Mouse (Mus musculus) kidney, embryonic 16.5 days (tissue): Measurements from ENCODE around the gene Dlg2. TPM values are rescaled to one million over a fixed set of nuclear protein-coding genes. Genes with fewer than 3 reads are reported as not detected.

Experiments used
- ATAC-seq: fragments of 200-750 bp; cut with Nextera tagmentation; 2 replicates; pipeline ENCODE4 v1.8.0; 2017; ENCODE audit warnings: moderate TSS enrichment; ENCODE audit not compliant: low FRiP score, low TSS enrichment
- H3K27ac ChIP-seq: fragments of 300-500 bp; sonication (generic); 2 replicates; pipeline ENCODE4 v1.5.1; 2014; ENCODE audit warnings: low read length
- H3K27me3 ChIP-seq: fragments of 300-500 bp; sonication (generic); 2 replicates; pipeline ENCODE4 v1.6.1; 2014; ENCODE audit warnings: low read length, control low read depth, mixed read lengths; ENCODE audit not compliant: insufficient read depth
- H3K36me3 ChIP-seq: fragments of 300-500 bp; sonication (generic); 2 replicates; pipeline ENCODE4 v1.6.1; 2014; ENCODE audit warnings: low read length, control low read depth, mixed read lengths; ENCODE audit not compliant: insufficient read depth
- H3K4me1 ChIP-seq: fragments of 300-500 bp; sonication (generic); 2 replicates; pipeline ENCODE4 v1.6.1; 2014; ENCODE audit warnings: low read length, control low read depth, mixed read lengths; ENCODE audit not compliant: insufficient read depth
- H3K4me2 ChIP-seq: fragments of 300-500 bp; sonication (generic); replicated peaks from 2 replicates; pipeline ENCODE4 v1.6.1; 2014; ENCODE audit warnings: low read depth, low read length
- H3K4me3 ChIP-seq: fragments of 300-500 bp; sonication (generic); 2 replicates; pipeline ENCODE4 v1.5.1; 2014; ENCODE audit warnings: mild to moderate bottlenecking, low read length
- H3K9ac ChIP-seq: fragments of 300-500 bp; sonication (generic); replicated peaks from 2 replicates; pipeline ENCODE4 v1.6.1; 2014; ENCODE audit warnings: low read length
- H3K9me3 ChIP-seq: fragments of 300-500 bp; sonication (generic); 2 replicates; pipeline ENCODE4 v1.6.1; 2016; ENCODE audit warnings: low read length, control low read depth
- WGBS: fragments of 180-500 bp; shearing (Covaris S2); extraction: QIAGEN DNeasy Blood & Tissue Kit; methylation state at CpG from one replicate; pipeline ENCODE4 v1.1.7; 2014; 5-methylcytosine and 5-hydroxymethylcytosine counted together
- polyA plus RNA-seq: library from polyadenylated mRNA; unstranded; fragments of >200 nt; fragmentation: Nextera tagmentation; extraction: Ambion mirVana; gene quantifications from 2 replicates; pipeline ENCODE4 v1.2.1, GENCODE M21; 2015

The Dlg2 gene
- polyA plus RNA-seq, 1 experiment from 2014 or later = 1.0 TPM

DNA sequence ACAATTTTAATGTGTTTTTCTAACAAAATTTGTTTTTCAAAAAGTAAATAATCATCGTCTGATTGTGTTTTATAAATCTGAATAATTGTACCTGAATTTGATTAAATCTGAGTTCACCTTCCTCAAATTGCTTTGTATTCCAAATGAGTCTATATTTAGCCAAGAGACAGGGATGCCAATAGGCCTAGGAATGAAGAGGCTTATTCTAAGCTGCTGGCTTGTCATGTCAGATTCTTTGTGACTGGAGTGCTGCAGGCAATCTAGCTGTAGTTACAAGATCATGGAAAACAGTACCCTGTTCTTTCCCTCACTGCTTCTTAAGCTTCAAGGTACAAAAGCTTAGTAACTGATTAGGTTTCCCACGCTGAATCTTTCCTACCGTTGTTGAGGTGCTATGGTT lies 811.9 kb downstream of the Dlg2 start:
- no peak for ATAC-seq
- H3K4me3 ChIP-seq = no peak overlapping the region
- 84% methylated on average over 3 of the region's 3 CpGs for WGBS
- H3K27ac ChIP-seq = no peak overlapping the region
- H3K9ac ChIP-seq = no peak overlapping the region
- H3K4me1 ChIP-seq = no peaks in the 10 kb centered on the region
- H3K27me3 ChIP-seq = no peaks in the 10 kb centered on the region
- H3K4me2 ChIP-seq = no peak overlapping the region
- no peaks in the 10 kb centered on the region for H3K36me3 ChIP-seq
- no peaks in the 10 kb centered on the region for H3K9me3 ChIP-seq

DNA sequence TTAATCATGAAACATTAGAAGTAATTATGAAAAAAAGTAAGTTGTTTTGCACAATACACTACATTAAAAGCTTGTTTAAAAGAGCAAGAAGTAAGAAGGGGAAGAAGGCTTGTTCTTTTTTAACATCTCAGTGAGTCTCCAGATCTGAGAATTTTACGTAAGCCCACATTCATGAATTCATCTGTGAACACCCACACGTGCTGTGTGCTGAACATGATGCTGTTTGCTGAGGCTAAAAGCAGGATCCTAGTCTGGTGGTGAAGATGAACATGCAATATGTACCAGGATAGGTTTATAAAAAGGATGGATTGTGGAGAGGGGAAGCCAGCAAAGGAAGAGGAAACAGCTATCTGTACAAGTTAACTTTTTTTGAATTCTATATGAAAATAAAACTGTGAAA lies 819.7 kb downstream of the Dlg2 start:
- H3K9me3 ChIP-seq = no peaks in the 10 kb centered on the region
- H3K4me2 ChIP-seq = no peak overlapping the region
- H3K27me3 ChIP-seq = no peaks in the 10 kb centered on the region
- H3K4me3 ChIP-seq = no peak overlapping the region
- H3K4me1 ChIP-seq = no peaks in the 10 kb centered on the region
- ATAC-seq = no peak
- no peaks in the 10 kb centered on the region for H3K36me3 ChIP-seq
- H3K9ac ChIP-seq = no peak overlapping the region
- H3K27ac ChIP-seq = no peak overlapping the region
- 80% methylated on average over 2 of the region's 2 CpGs for WGBS

DNA sequence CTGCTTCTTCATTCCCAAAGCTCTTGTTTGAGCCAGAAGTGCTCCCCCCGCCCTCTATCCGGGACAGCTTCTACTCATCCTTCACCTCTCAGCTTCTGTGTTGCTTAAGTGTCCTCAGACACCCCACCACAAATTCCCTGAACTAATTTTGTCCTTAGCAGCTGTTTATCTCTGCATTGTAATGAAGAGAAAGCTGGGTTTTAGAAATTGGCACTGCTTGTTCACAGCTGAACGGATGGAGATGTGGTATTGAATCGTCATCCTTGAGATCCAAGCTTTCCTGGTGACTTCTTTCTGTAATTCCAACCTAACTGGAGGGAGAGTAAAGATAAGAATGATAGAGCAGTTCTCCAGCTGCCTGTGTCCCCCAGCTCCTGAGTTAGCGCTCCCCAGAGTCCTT lies 834.7 kb downstream of the Dlg2 start:
- no peak for ATAC-seq
- H3K27ac ChIP-seq = no peak overlapping the region
- 84% methylated on average over 5 of the region's 5 CpGs for WGBS
- H3K4me3 ChIP-seq = no peak overlapping the region
- H3K9ac ChIP-seq = no peak overlapping the region
- no peaks in the 10 kb centered on the region for H3K4me1 ChIP-seq
- H3K27me3 ChIP-seq = no peaks in the 10 kb centered on the region
- no peaks in the 10 kb centered on the region for H3K9me3 ChIP-seq
- no peak overlapping the region for H3K4me2 ChIP-seq
- no peaks in the 10 kb centered on the region for H3K36me3 ChIP-seq

DNA sequence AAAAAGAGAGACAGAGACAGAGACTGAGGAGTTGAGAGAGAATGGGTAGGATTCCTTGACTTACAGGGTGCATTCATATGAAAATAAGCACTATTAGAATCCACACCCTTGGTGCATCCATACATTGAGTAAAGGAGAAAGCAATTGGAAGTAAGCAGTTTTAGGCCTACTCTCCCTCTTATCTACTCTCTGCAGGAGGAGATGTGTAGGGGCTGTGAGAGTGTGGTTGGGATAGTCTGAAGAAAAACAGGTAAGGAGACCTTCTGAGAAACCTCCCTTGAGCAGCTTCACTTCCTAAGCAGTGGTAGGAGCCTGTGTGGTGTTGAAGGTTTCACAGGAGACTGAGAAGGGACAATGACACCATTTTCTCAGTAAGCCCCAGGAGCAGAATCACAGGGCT lies 868.6 kb downstream of the Dlg2 start:
- Histone ChIP-seq H3K4me1 (no peaks in the 10 kb centered on the region), H3K27ac (no peak overlapping the region), H3K9me3 (no peaks in the 10 kb centered on the region), H3K4me2 (no peak overlapping the region), H3K4me3 (no peak overlapping the region), H3K9ac (no peak overlapping the region), H3K27me3 (no peaks in the 10 kb centered on the region), H3K36me3 (no peaks in the 10 kb centered on the region)
- no peak for ATAC-seq

GRCm38 (mm10) chr7:91369821-91370321 lies 893.4 kb downstream of the Dlg2 start:
- Histone ChIP-seq H3K4me3 (no peak overlapping the region), H3K9ac (no peak overlapping the region), H3K4me1 (no peaks in the 10 kb centered on the region), H3K9me3 (no peaks in the 10 kb centered on the region), H3K27me3 (no peaks in the 10 kb centered on the region), H3K36me3 (no peaks in the 10 kb centered on the region), H3K27ac (no peak overlapping the region), H3K4me2 (no peak overlapping the region)
- 53% methylated on average over 10 of the region's 10 CpGs for WGBS
- no peak for ATAC-seq

- ATAC-seq = no peak
- Histone ChIP-seq H3K36me3 (no peaks in the 10 kb centered on the region), H3K4me3 (no peak overlapping the region), H3K9me3 (no peaks in the 10 kb centered on the region), H3K9ac (no peak overlapping the region), H3K4me2 (no peak overlapping the region), H3K27me3 (no peaks in the 10 kb centered on the region), H3K4me1 (no peaks in the 10 kb centered on the region), H3K27ac (no peak overlapping the region)
- WGBS = 66% methylated on average over 3 of the region's 3 CpGs
Measured at GRCm38 (mm10) chr7:91382281-91382680, 905.8 kb downstream of the Dlg2 start.

DNA sequence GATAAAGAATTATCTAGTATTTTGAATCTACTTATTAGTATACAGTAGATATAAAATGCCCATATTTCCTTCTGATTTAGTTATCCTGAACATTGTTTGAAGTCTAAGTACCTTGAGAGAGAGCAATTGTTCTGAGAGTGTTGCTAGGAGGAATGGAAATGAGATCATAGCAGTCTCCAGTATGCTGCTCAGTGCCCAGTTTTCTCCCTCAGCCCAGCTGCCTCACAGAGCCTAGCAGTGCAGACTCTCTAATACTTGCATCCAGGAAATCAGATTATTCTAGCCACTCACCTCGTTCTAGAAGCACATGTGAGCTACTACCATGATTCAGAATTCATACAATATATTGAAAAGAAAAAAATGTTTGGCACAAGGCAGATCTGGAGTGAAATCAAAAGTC lies 907.4 kb downstream of the Dlg2 start:
- no peak for ATAC-seq
- no peak overlapping the region for H3K4me3 ChIP-seq
- no peaks in the 10 kb centered on the region for H3K4me1 ChIP-seq
- H3K9me3 ChIP-seq = no peaks in the 10 kb centered on the region
- no peak overlapping the region for H3K27ac ChIP-seq
- 41% methylated on average over 1 of the region's 1 CpGs for WGBS
- no peak overlapping the region for H3K4me2 ChIP-seq
- no peaks in the 10 kb centered on the region for H3K36me3 ChIP-seq
- H3K9ac ChIP-seq = no peak overlapping the region
- H3K27me3 ChIP-seq = no peaks in the 10 kb centered on the region

DNA sequence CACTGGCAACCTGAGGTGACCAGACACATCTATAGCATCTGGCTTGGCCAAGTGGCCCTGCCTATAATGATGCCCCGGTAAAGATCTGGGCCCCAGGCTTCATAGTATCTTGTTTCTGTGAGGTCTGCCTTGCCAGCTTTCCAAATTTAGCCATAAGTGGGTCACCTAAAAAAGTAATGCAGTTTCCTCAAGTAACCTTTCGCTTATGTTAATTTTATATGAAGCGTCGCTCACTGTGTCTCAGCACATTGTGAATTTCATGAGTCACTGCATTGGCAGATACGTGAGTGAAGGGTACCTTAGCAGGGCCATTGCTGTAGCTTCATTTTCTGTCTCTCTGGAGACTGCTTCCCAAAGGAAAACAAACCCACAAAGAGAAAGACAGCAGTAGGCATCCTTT lies 912.8 kb downstream of the Dlg2 start:
- WGBS = 83% methylated on average over 5 of the region's 5 CpGs
- no peak overlapping the region for H3K27ac ChIP-seq
- H3K4me1 ChIP-seq = no peaks in the 10 kb centered on the region
- H3K4me2 ChIP-seq = no peak overlapping the region
- H3K36me3 ChIP-seq = no peaks in the 10 kb centered on the region
- no peak for ATAC-seq
- H3K27me3 ChIP-seq = no peaks in the 10 kb centered on the region
- no peak overlapping the region for H3K4me3 ChIP-seq
- H3K9ac ChIP-seq = no peak overlapping the region
- H3K9me3 ChIP-seq = no peaks in the 10 kb centered on the region

DNA sequence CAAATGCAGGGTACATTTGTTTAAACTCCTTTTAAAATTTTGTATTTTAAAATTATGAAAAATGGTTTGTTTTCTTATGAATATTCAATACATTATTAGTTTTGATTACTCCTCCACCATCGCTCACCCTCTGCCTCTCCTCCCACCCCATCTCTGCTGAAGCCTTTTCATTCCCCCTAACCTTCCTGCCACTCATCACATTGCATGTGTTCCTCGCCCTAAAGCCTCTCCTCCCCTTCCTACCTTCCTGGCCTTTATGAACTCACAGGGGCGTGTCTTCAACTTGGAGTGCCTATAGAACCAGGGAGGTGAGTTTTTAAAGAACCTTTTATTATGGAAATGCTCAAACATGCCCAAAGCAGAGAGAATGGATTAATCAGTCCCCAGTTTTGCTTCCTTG lies 921.4 kb downstream of the Dlg2 start:
- 34% methylated on average over 3 of the region's 3 CpGs for WGBS
- no peak for ATAC-seq
- Histone ChIP-seq H3K4me3 (no peak overlapping the region), H3K4me2 (no peak overlapping the region), H3K9me3 (no peaks in the 10 kb centered on the region), H3K27ac (no peak overlapping the region), H3K36me3 (no peaks in the 10 kb centered on the region), H3K27me3 (no peaks in the 10 kb centered on the region), H3K4me1 (no peaks in the 10 kb centered on the region), H3K9ac (no peak overlapping the region)

DNA sequence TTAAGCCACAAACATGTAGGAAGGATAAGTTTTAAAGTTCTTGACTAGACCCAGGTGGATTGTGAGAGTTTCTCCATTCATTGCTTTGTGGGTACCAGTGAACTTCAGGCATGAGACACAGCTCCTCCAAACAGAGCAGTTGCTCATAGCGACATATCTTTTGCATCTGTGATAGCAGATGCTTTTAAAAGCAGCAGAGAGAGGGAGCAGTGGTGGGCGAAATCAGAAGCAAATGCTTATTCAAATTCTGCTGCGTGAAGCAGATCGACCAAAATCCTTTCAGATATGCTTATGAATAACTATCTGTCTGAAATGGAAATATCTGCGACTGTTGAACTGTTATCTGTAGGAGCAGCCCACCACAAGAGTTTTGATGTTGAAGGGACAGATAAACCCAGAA lies 935.6 kb downstream of the Dlg2 start:
- WGBS = 88% methylated on average over 5 of the region's 5 CpGs
- H3K27me3 ChIP-seq = no peaks in the 10 kb centered on the region
- no peak for ATAC-seq

GRCm38 (mm10) chr7:91414150-91414549 lies 937.7 kb downstream of the Dlg2 start:
- Histone ChIP-seq H3K4me3 (no peak overlapping the region), H3K4me1 (no peaks in the 10 kb centered on the region), H3K27me3 (no peaks in the 10 kb centered on the region), H3K4me2 (no peak overlapping the region), H3K36me3 (no peaks in the 10 kb centered on the region), H3K27ac (no peak overlapping the region), H3K9me3 (no peaks in the 10 kb centered on the region), H3K9ac (no peak overlapping the region)
- WGBS = 77% methylated on average over 2 of the region's 2 CpGs
- no peak for ATAC-seq

More for the DNA sequence above, 935.6 kb downstream of the Dlg2 start:
- no peak overlapping the region for H3K9ac ChIP-seq
- H3K4me2 ChIP-seq = no peak overlapping the region
- no peak overlapping the region for H3K27ac ChIP-seq
- no peaks in the 10 kb centered on the region for H3K9me3 ChIP-seq
- no peak overlapping the region for H3K4me3 ChIP-seq
- no peaks in the 10 kb centered on the region for H3K4me1 ChIP-seq
- H3K36me3 ChIP-seq = no peaks in the 10 kb centered on the region
